Mouse (Mus musculus) stomach, embryonic 15.5 days (tissue): ENCODE measurements at regions not wholly inside any gene's neighbourhood (a gene's known extent, or its start where the extent isn't known, plus 50 kb on each side); places are given as distances from the start of the nearest gene placed in this dataset.

ENCODE experiments used
- ATAC-seq: fragments of 200-750 bp; cut with Nextera tagmentation; 2 replicates; pipeline ENCODE4 v1.8.0; 2017; ENCODE audit warnings: low read depth, moderate number of reproducible peaks, moderate TSS enrichment; ENCODE audit not compliant: insufficient read depth, low FRiP score
- H3K27ac ChIP-seq: fragments of 300-500 bp; sonication (generic); 2 replicates; pipeline ENCODE4 v1.5.1; 2015; ENCODE audit warnings: mild to moderate bottlenecking, inconsistent platforms
- H3K27me3 ChIP-seq: fragments of 300-500 bp; sonication (generic); replicated peaks from 2 replicates; pipeline ENCODE4 v1.6.1; 2015; ENCODE audit warnings: inconsistent platforms
- H3K36me3 ChIP-seq: fragments of 300-500 bp; sonication (generic); 2 replicates; pipeline ENCODE4 v1.6.1; 2015; ENCODE audit warnings: inconsistent platforms
- H3K4me1 ChIP-seq: fragments of 300-500 bp; sonication (generic); 2 replicates; pipeline ENCODE4 v1.6.1; 2015; ENCODE audit warnings: inconsistent platforms
- H3K4me2 ChIP-seq: fragments of 300-500 bp; sonication (generic); 2 replicates; pipeline ENCODE4 v1.6.1; 2015; ENCODE audit warnings: mild to moderate bottlenecking, inconsistent platforms
- H3K4me3 ChIP-seq: fragments of 300-500 bp; sonication (generic); replicated peaks from 2 replicates; pipeline ENCODE4 v1.5.1; 2015; ENCODE audit warnings: inconsistent platforms
- H3K9ac ChIP-seq: fragments of 300-500 bp; sonication (generic); 2 replicates; pipeline ENCODE4 v1.6.1; 2015; ENCODE audit warnings: inconsistent platforms
- H3K9me3 ChIP-seq: fragments of 300-500 bp; sonication (generic); 2 replicates; pipeline ENCODE4 v1.6.1; 2016; ENCODE audit warnings: inconsistent platforms
- WGBS: fragments of 180-500 bp; shearing (Covaris S2); methylation state at CpG from one replicate; pipeline ENCODE4 v1.1.7; 2015; 5-methylcytosine and 5-hydroxymethylcytosine counted together

DNA sequence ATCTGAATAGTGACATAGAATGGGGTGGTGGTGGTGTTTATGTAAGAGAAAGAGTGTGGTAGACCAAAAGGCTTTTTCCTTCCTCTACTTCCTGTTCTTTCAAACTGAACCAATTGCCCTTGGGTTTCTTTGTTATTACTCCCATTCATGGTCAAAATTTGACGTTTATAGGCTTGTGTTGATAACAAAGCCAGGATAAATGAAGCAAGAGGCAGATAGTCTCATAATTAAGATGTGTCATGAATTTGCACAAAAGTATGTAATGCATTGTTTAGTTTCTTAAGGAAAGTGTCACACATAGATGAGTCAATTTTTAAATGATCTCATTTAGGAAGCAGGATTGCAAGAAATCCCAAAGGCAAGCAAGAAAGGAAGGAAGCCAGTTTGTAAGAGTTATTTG lies 73.9 kb upstream of the Rnd3 start:
- H3K36me3 ChIP-seq, result no peaks in the 10 kb centered on the region
- H3K9ac ChIP-seq, result no peak overlapping the region
- no peak overlapping the region for H3K4me2 ChIP-seq
- no peak overlapping the region for H3K4me3 ChIP-seq
- WGBS, result 32% methylated on average over 1 of the region's 1 CpGs
- no peaks in the 10 kb centered on the region for H3K4me1 ChIP-seq
- no peak for ATAC-seq
- no peaks in the 10 kb centered on the region for H3K27me3 ChIP-seq
- no peak overlapping the region for H3K27ac ChIP-seq
- no peaks in the 10 kb centered on the region for H3K9me3 ChIP-seq

- H3K27ac ChIP-seq, result no peak overlapping the region
- no peaks in the 10 kb centered on the region for H3K4me1 ChIP-seq
- H3K9ac ChIP-seq, result no peak overlapping the region
- H3K9me3 ChIP-seq, result no peaks in the 10 kb centered on the region
- no peak overlapping the region for H3K4me3 ChIP-seq
- no peak for ATAC-seq
- no peaks in the 10 kb centered on the region for H3K36me3 ChIP-seq
- no peak overlapping the region for H3K4me2 ChIP-seq
- 26% methylated on average over 6 of the region's 6 CpGs for WGBS
- H3K27me3 ChIP-seq, result no peaks in the 10 kb centered on the region
Observed at GRCm38 (mm10) chr2:51219714-51220113, 70.8 kb upstream of the Rnd3 start.

DNA sequence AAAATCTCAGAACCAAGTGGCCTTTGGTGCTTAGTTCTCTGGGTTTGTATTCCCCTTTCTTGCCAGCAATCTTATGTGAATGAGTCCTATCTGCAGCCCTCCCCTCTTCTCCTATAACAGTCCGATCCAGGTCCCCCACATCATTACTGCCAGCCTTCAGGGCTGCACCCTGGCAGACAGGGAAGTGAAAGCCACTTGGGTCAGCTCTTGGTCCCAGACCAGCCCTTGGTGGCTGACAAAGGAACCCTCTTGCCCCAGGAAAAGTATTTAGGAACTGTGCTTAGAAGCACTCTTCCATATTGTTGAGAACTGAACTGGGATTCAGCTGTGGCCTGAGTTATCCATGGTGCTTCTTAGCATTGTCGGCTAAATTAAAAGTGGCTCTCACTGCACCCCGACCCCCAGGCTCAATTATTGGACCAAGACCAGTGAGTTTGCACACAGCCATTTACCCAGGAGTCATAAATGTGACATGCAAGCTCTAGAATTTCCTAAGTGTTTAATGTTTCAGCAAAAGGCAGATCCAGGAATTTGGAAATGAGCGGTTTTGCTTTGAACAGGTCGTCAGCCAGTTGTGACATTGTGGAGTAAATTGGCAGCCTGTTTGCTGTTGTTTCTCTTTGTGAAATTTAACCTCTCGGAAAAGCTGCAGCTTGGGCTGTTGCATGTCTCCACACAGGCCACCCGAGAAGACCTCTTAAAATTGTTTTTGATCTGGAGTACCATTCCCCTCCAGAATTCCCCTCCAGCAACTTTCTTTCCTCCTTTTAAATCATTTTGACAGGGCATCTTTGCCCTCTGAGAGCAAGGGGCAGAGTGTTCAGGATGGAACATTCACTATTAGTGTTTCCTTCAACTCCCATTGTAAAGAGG lies 58.5 kb upstream of the Rnd3 start:
- WGBS, result 60% methylated on average over 7 of the region's 7 CpGs
- Histone ChIP-seq H3K4me2 (no peak overlapping the region), H3K4me3 (no peak overlapping the region), H3K27ac (no peak overlapping the region), H3K4me1 (no peaks in the 10 kb centered on the region), H3K9me3 (no peaks in the 10 kb centered on the region), H3K9ac (no peak overlapping the region), H3K36me3 (no peaks in the 10 kb centered on the region), H3K27me3 (no peaks in the 10 kb centered on the region)
- no peak for ATAC-seq

GRCm38 (mm10) chr2:51206332-51206731 lies 57.4 kb upstream of the Rnd3 start:
- no peak overlapping the region for H3K27ac ChIP-seq
- no peak overlapping the region for H3K4me3 ChIP-seq
- H3K9me3 ChIP-seq, result no peaks in the 10 kb centered on the region
- no peaks in the 10 kb centered on the region for H3K36me3 ChIP-seq
- H3K9ac ChIP-seq, result no peak overlapping the region
- WGBS, result 40% methylated on average over 4 of the region's 4 CpGs
- H3K27me3 ChIP-seq, result no peaks in the 10 kb centered on the region
- H3K4me2 ChIP-seq, result no peak overlapping the region
- no peak for ATAC-seq
- no peaks in the 10 kb centered on the region for H3K4me1 ChIP-seq
